Mouse (Mus musculus) heart, adult 18-20 months (tissue): Measurements from ENCODE around the gene Wls. TPM values are rescaled to one million over a fixed set of nuclear protein-coding genes. Genes with fewer than 3 reads are reported as not detected.

Source experiments
- DNase-seq, 2 experiments: peaks; one replicate each; pipeline ENCODE4 v3.0.0; 2021 to 2022; ENCODE audit warnings: mixed read lengths in 1 of 2
- total RNA-seq, 2 experiments: library from RNA; stranded (reverse); gene quantifications; 2 replicates each; pipeline ENCODE4 v1.2.3; 2021

Wls gene
- total RNA-seq, 2 experiments from 2014 or later: 38.7 to 44.8 TPM

DNA sequence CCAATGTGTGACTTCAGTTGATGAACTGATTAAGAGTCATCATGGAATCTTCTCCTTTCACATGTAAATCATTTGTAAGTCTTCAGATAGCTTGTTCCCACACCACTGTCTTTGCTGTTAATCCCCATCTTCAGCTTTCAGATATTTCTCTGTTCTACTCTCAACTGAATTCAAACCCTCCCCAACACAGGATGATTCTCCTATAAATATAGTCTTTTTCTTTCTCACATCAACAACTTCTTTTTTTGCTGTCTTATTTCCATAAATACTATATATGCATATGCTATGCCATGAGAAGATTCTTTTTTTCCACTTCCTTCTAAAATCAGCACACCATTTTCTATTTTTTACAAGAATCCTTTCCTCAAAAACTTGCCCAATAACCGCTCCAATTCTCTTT is 67.9 kb downstream of the Wls start:
- no peak for DNase-seq

DNA sequence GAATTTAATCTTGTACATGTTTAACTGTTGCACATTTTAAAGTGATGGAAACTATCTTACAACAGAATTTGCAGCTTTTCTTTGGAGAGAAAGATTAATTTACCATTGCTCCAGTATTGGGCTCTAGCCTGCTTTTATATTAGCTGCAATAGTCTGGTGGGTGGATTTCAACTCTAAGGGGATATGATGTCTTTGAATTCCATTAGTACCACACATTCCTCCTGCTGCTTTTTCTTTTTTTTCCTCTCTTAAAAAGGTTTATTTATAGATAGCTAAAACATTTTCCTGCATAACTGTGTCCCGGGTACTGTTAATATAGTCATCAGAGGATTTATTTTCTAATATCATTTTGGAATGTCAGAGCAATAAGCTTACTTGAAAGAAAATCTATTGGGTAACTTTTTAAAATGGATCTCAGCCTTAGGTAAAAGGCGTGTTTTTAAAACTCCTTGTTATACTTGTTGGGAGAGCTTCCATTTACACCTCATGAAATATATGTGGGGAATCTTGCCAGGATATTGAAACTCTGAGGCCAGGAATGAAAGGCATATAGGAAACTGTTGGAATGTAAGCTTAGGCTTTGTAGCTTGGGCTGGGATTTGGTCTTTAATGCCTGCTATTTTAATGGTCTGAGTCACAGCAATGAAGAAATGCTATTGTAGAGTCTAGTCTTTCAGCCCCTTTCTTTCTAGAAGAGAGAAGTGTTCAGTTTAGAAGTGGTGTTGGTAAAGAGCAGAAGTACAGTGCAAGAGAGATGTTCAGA is 78.0 kb downstream of the Wls start:
- no peak for DNase-seq

Other genes starting within 250 kb of the Wls start
- gene Rpe65, start 240.5 kb upstream of the Wls start, total RNA-seq: not detected